Mouse (Mus musculus) limb, embryonic 11.5 days (tissue): ENCODE results near the gene Ruvbl2. TPM values are rescaled to one million over a fixed set of nuclear protein-coding genes. Genes with fewer than 3 reads are reported as not detected.
"Not testable (repeated sequence)": the region's sequence is repeated elsewhere in the genome, so short reads cannot be mapped to it uniquely, and the experiment has no call there.

ENCODE experiments used
- ATAC-seq: fragments of 200-750 bp; cut with Nextera tagmentation; 2 replicates; pipeline ENCODE4 v1.8.0; 2017; ENCODE audit warnings: low read depth; ENCODE audit not compliant: insufficient number of reproducible peaks, low FRiP score, low TSS enrichment
- DNase-seq: peaks from one replicate; pipeline ENCODE4 v3.0.0-alpha.2; 2015; ENCODE audit warnings: low spot score
- H3K27ac ChIP-seq: fragments of 300-500 bp; sonication (generic); replicated peaks from 2 replicates; pipeline ENCODE4 v1.5.1; 2014; ENCODE audit warnings: low read depth, mild to moderate bottlenecking, low read length
- H3K27me3 ChIP-seq: fragments of 300-500 bp; sonication (generic); 2 replicates; pipeline ENCODE4 v1.6.1; 2014; ENCODE audit warnings: mild to moderate bottlenecking, low read length, mixed read lengths; ENCODE audit not compliant: control insufficient read depth, insufficient read depth
- H3K36me3 ChIP-seq: fragments of 300-500 bp; sonication (generic); 2 replicates; pipeline ENCODE4 v1.6.1; 2014; ENCODE audit warnings: mild to moderate bottlenecking, low read length, moderate library complexity, mixed read lengths; ENCODE audit not compliant: control insufficient read depth, insufficient read depth
- H3K4me1 ChIP-seq: fragments of 300-500 bp; sonication (generic); 2 replicates; pipeline ENCODE4 v1.6.1; 2014; ENCODE audit warnings: low read length, mixed read lengths; ENCODE audit not compliant: control insufficient read depth, insufficient read depth
- H3K4me2 ChIP-seq: fragments of 300-500 bp; sonication (generic); 2 replicates; pipeline ENCODE4 v1.6.1; 2014; ENCODE audit warnings: low read depth, mild to moderate bottlenecking, moderate library complexity; ENCODE audit not compliant: severe bottlenecking
- H3K4me3 ChIP-seq: fragments of 300-500 bp; sonication (generic); 2 replicates; pipeline ENCODE4 v1.5.1; 2014; ENCODE audit warnings: low read depth, low read length
- H3K9ac ChIP-seq: fragments of 300-500 bp; sonication (generic); 2 replicates; pipeline ENCODE4 v1.6.1; 2014; ENCODE audit warnings: mild to moderate bottlenecking, low read length
- H3K9me3 ChIP-seq: fragments of 300-500 bp; sonication (generic); 2 replicates; pipeline ENCODE4 v1.6.1; 2016; ENCODE audit warnings: low read length; ENCODE audit not compliant: control insufficient read depth
- WGBS: fragments of 180-500 bp; shearing (Covaris S2); extraction: QIAGEN DNeasy Blood & Tissue Kit; methylation state at CpG from one replicate; pipeline ENCODE4 v1.1.7; 2014; 5-methylcytosine and 5-hydroxymethylcytosine counted together
- polyA plus RNA-seq: library from polyadenylated mRNA; unstranded; fragments of >200 nt; fragmentation: Nextera tagmentation; extraction: Ambion mirVana; gene quantifications from 2 replicates; pipeline ENCODE4 v1.2.1, GENCODE M21; 2014

Ruvbl2 gene
- polyA plus RNA-seq = 184 and 187 TPM in 2 replicates

GRCm38 (mm10) chr7:45437521-45438276 lies at the start of gene Ruvbl2:
Ruvbl2 (minus strand) TSS chr7:45438096.
- Histone ChIP-seq H3K4me2 (peak within 1 kb of the TSS; percentile 36), H3K4me1 (peaks cover 36% of the 10 kb centered on the region), H3K9me3 (no peaks in the 10 kb centered on the region), H3K36me3 (peaks cover 3% of the 10 kb centered on the region; the same call in 1 of the 2 replicates), H3K9ac (peak within 1 kb of the TSS; percentile 30; the same call in 1 of the 2 replicates), H3K4me3 (peak within 1 kb of the TSS; percentile 8; the same call in 1 of the 2 replicates), H3K27me3 (no peaks in the 10 kb centered on the region), H3K27ac (no peak within 1 kb of the TSS)
- peak; percentile 51 for DNase-seq
- no peak for ATAC-seq
- 14% methylated on average over 19 of the region's 19 CpGs for WGBS

- H3K27ac ChIP-seq = no peak within 1 kb of the TSS
- no peak within 1 kb of the TSS for H3K9ac ChIP-seq
- no peak for DNase-seq
- no peak within 1 kb of the TSS; the same call in 1 of the 2 replicates for H3K4me2 ChIP-seq
- H3K4me3 ChIP-seq = no peak within 1 kb of the TSS
- H3K36me3 ChIP-seq = no peaks in the 10 kb centered on the region
- no peaks in the 10 kb centered on the region for H3K27me3 ChIP-seq
- peaks cover 11% of the 10 kb centered on the region; the same call in 1 of the 2 replicates for H3K4me1 ChIP-seq
- 84% methylated on average over 12 of the region's 12 CpGs for WGBS
- no peak for ATAC-seq
- no peaks in the 10 kb centered on the region for H3K9me3 ChIP-seq
These were observed 49.0 kb upstream of the Ruvbl2 start, which contains the start of gene Gm45808 for GRCm38 (mm10) chr7:45486761-45487415. Gm45808 (minus strand) TSS chr7:45486811.

- Histone ChIP-seq H3K27me3 (no peaks in the 10 kb centered on the region), H3K9ac (no peak overlapping the region), H3K27ac (no peak overlapping the region), H3K4me3 (no peak overlapping the region), H3K4me2 (no peak overlapping the region), H3K4me1 (peaks cover 10% of the 10 kb centered on the region; the same call in 1 of the 2 replicates), H3K36me3 (no peaks in the 10 kb centered on the region), H3K9me3 (no peaks in the 10 kb centered on the region)
- DNase-seq (no peak), ATAC-seq (no peak)
- 79% methylated on average over 7 of the region's 7 CpGs for WGBS
These were observed 48.3 kb upstream of the Ruvbl2 start for GRCm38 (mm10) chr7:45486158-45486557.

- H3K4me2 ChIP-seq, H3K9me3 ChIP-seq, H3K4me1 ChIP-seq, H3K27ac ChIP-seq, H3K36me3 ChIP-seq, H3K4me3 ChIP-seq, H3K27me3 ChIP-seq, ATAC-seq, H3K9ac ChIP-seq, DNase-seq: not testable (repeated sequence)
- WGBS = 91% methylated on average over 5 of the region's 5 CpGs
These were observed 47.1 kb upstream of the Ruvbl2 start for GRCm38 (mm10) chr7:45484985-45485384.

- H3K9ac ChIP-seq = no peak overlapping the region
- 92% methylated on average over 1 of the region's 1 CpGs for WGBS
- H3K4me2 ChIP-seq = no peak overlapping the region
- no peaks in the 10 kb centered on the region for H3K36me3 ChIP-seq
- H3K4me1 ChIP-seq = no peaks in the 10 kb centered on the region
- no peaks in the 10 kb centered on the region for H3K27me3 ChIP-seq
- ATAC-seq (no peak), DNase-seq (no peak)
- H3K27ac ChIP-seq = no peak overlapping the region
- H3K9me3 ChIP-seq = no peaks in the 10 kb centered on the region
- H3K4me3 ChIP-seq = no peak overlapping the region
These were observed 44.3 kb upstream of the Ruvbl2 start for GRCm38 (mm10) chr7:45482166-45482565.

- Histone ChIP-seq H3K27me3 (no peaks in the 10 kb centered on the region), H3K9ac (no peak within 1 kb of the TSS), H3K4me2 (no peak within 1 kb of the TSS), H3K9me3 (no peaks in the 10 kb centered on the region), H3K27ac (no peak within 1 kb of the TSS), H3K36me3 (no peaks in the 10 kb centered on the region), H3K4me1 (no peaks in the 10 kb centered on the region), H3K4me3 (no peak within 1 kb of the TSS)
- 55% methylated on average over 15 of the region's 15 CpGs for WGBS
- DNase-seq (peak; percentile 61), ATAC-seq (peak; percentile 67; the same call in 1 of the 2 replicates)
These were observed 43.6 kb upstream of the Ruvbl2 start, which contains the start of gene Tulp2 for GRCm38 (mm10) chr7:45481374-45481927. Tulp2 (plus strand) TSS chr7:45481877.

- not testable (repeated sequence) for H3K4me1 ChIP-seq, H3K9me3 ChIP-seq, H3K36me3 ChIP-seq, ATAC-seq, H3K27ac ChIP-seq, H3K4me2 ChIP-seq, H3K9ac ChIP-seq, DNase-seq, H3K4me3 ChIP-seq, H3K27me3 ChIP-seq
- 80% methylated on average over 3 of the region's 4 CpGs for WGBS
These were observed 42.4 kb upstream of the Ruvbl2 start for GRCm38 (mm10) chr7:45480310-45480709.

- Histone ChIP-seq H3K27ac (no peak overlapping the region), H3K4me2 (no peak overlapping the region), H3K9ac (no peak overlapping the region), H3K36me3 (no peaks in the 10 kb centered on the region), H3K9me3 (no peaks in the 10 kb centered on the region), H3K4me1 (no peaks in the 10 kb centered on the region), H3K27me3 (no peaks in the 10 kb centered on the region), H3K4me3 (no peak overlapping the region)
- ATAC-seq (no peak), DNase-seq (no peak)
- 96% methylated on average over 7 of the region's 7 CpGs for WGBS
These were observed 40.9 kb upstream of the Ruvbl2 start for GRCm38 (mm10) chr7:45478774-45479173.
